Mouse (Mus musculus) thymus, postnatal 10 days (tissue): Measurements from ENCODE around the gene Gm3264.
"Not testable (repeated sequence)": the region's sequence is repeated elsewhere in the genome, so short reads cannot be mapped to it uniquely, and the experiment has no call there.

Source experiments
- DNase-seq, 2 experiments: peaks; one replicate each; pipeline ENCODE4 v3.0.0; 2021; ENCODE audit warnings: low spot score in 2 of 2

The Gm3264 gene

GRCm38 (mm10) chr14:4855299-4855980 lies at the start of gene Gm3264:
Gene Gm3264, plus strand, starts transcription at chr14:4855576.
- DNase-seq, result not testable (repeated sequence)

GRCm38 (mm10) chr14:4806421-4806820 lies 49.0 kb upstream of the Gm3264 start:
- peak in 1 of 2 experiments; percentile 9 for DNase-seq

DNA sequence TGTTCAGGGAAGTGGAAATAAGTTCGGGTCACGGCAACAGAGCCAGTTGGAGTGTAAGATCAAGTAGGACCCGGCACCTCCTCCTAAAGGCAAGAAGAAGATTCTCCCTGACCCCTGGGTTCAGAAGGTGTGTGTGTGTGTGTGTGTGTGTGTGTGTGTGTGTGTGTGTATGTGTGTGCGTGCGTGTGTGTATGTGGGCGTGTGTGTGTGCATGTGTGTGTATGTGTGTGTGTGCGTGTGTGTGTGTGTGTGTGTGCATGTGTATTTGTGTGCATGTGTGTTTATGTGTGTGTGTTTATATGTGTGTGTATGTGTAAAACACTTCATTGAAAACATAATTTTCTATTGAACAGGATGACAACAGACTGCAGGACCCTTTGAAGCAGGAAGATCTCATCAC lies 33.4 kb upstream of the Gm3264 start:
- not testable (repeated sequence) for DNase-seq

DNA sequence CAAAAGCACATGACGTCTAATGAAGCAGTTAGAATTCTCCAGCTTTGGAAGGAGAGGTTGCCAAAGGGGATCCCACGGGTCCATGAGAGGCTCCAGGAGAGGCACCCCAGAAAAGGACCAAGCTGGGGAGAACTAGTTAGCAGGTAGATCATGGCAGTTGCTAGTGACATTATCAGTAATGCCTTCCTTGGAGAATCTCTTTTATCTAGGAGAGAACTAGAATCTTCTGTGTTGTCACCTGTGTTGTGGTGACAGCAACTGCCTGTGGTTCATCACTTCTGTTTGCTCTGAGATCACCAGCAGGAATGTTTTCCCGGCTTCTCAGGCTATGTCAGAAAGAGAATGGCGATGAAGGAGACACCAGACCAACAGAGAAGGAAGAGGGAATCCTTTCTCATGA lies 17.6 kb upstream of the Gm3264 start, which contains the start of gene Gm3269:
Gene Gm3269, plus strand, starts transcription at position 301 of the 400 bp plus-strand sequence.
- not testable (repeated sequence) for DNase-seq

DNA sequence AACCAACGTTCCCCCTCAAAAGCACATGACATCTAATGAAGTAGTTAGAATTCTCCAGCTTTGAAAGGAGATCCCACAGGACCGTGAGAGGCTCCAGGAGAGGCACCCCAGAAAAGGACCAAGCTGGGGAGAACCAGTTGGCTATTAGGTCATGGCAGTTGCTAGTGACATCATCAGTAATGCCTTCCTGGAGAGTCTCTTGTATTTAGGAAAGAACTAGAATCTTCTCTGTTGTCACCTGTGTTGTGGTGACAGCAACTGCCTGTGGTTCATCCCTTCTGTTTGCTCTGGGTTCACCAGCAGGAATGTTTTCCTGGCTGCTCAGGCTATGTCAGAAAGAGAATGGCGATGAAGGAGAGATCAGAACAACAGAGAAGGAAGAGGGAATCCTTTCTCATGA lies 36.7 kb downstream of the Gm3264 start, which contains the start of gene Gm3278:
Gene Gm3278, plus strand, starts transcription at position 301 of the 400 bp plus-strand sequence.
- not testable (repeated sequence) for DNase-seq
